Mouse (Mus musculus): ENCODE measurements at regions not wholly inside any gene's neighbourhood (a gene's known extent, or its start where the extent isn't known, plus 50 kb on each side); places are given as distances from the start of the nearest gene placed in this dataset.

- no peak for ATAC-seq (ENCODE audit: extremely low read depth, insufficient number of reproducible peaks, low FRiP score, poor library complexity, severe bottlenecking)
Observed at GRCm38 (mm10) chr4:153321085-153321484, 161.5 kb downstream of the Ajap1 start.

GRCm38 (mm10) chr4:153320602-153321001 lies 162.0 kb downstream of the Ajap1 start:
- no peak for ATAC-seq (ENCODE audit: extremely low read depth, insufficient number of reproducible peaks, low FRiP score, poor library complexity, severe bottlenecking)

- ATAC-seq (ENCODE audit: extremely low read depth, insufficient number of reproducible peaks, low FRiP score, poor library complexity, severe bottlenecking): no peak
Observed at GRCm38 (mm10) chr4:153316964-153317724, 165.5 kb downstream of the Ajap1 start.

GRCm38 (mm10) chr4:153316519-153316918 lies 166.1 kb downstream of the Ajap1 start:
- no peak for ATAC-seq (ENCODE audit: extremely low read depth, insufficient number of reproducible peaks, low FRiP score, poor library complexity, severe bottlenecking)

- ATAC-seq (ENCODE audit: extremely low read depth, insufficient number of reproducible peaks, low FRiP score, poor library complexity, severe bottlenecking): no peak
Observed at GRCm38 (mm10) chr4:153313961-153314360, 168.7 kb downstream of the Ajap1 start.

GRCm38 (mm10) chr4:153311574-153311973 lies 171.0 kb downstream of the Ajap1 start:
- ATAC-seq (ENCODE audit: extremely low read depth, insufficient number of reproducible peaks, low FRiP score, poor library complexity, severe bottlenecking): no peak

GRCm38 (mm10) chr4:153310641-153311040 lies 172.0 kb downstream of the Ajap1 start:
- ATAC-seq (ENCODE audit: extremely low read depth, insufficient number of reproducible peaks, low FRiP score, poor library complexity, severe bottlenecking): no peak

GRCm38 (mm10) chr4:153303521-153303920 lies 179.1 kb downstream of the Ajap1 start:
- ATAC-seq (ENCODE audit: extremely low read depth, insufficient number of reproducible peaks, low FRiP score, poor library complexity, severe bottlenecking): no peak

GRCm38 (mm10) chr4:153302855-153303254 lies 179.8 kb downstream of the Ajap1 start:
- ATAC-seq (ENCODE audit: extremely low read depth, insufficient number of reproducible peaks, low FRiP score, poor library complexity, severe bottlenecking): no peak

- no peak for ATAC-seq (ENCODE audit: extremely low read depth, insufficient number of reproducible peaks, low FRiP score, poor library complexity, severe bottlenecking)
Observed at GRCm38 (mm10) chr4:153298277-153298676, 184.3 kb downstream of the Ajap1 start.

GRCm38 (mm10) chr4:153294828-153295227 lies 187.8 kb downstream of the Ajap1 start:
- no peak for ATAC-seq (ENCODE audit: extremely low read depth, insufficient number of reproducible peaks, low FRiP score, poor library complexity, severe bottlenecking)

GRCm38 (mm10) chr4:153293137-153293536 lies 189.5 kb downstream of the Ajap1 start:
- no peak for ATAC-seq (ENCODE audit: extremely low read depth, insufficient number of reproducible peaks, low FRiP score, poor library complexity, severe bottlenecking)

GRCm38 (mm10) chr4:153288362-153288761 lies 194.2 kb downstream of the Ajap1 start:
- no peak for ATAC-seq (ENCODE audit: extremely low read depth, insufficient number of reproducible peaks, low FRiP score, poor library complexity, severe bottlenecking)

GRCm38 (mm10) chr4:153284209-153284608 lies 198.4 kb downstream of the Ajap1 start:
- no peak for ATAC-seq (ENCODE audit: extremely low read depth, insufficient number of reproducible peaks, low FRiP score, poor library complexity, severe bottlenecking)

GRCm38 (mm10) chr4:153276571-153276970 lies 206.0 kb downstream of the Ajap1 start:
- ATAC-seq (ENCODE audit: extremely low read depth, insufficient number of reproducible peaks, low FRiP score, poor library complexity, severe bottlenecking): no peak

GRCm38 (mm10) chr4:153271376-153271775 lies 211.2 kb downstream of the Ajap1 start:
- no peak for ATAC-seq (ENCODE audit: extremely low read depth, insufficient number of reproducible peaks, low FRiP score, poor library complexity, severe bottlenecking)

- no peak for ATAC-seq (ENCODE audit: extremely low read depth, insufficient number of reproducible peaks, low FRiP score, poor library complexity, severe bottlenecking)
Observed at GRCm38 (mm10) chr4:153263216-153263805, 219.3 kb downstream of the Ajap1 start.

GRCm38 (mm10) chr4:153260941-153261557 lies 221.6 kb downstream of the Ajap1 start:
- ATAC-seq (ENCODE audit: extremely low read depth, insufficient number of reproducible peaks, low FRiP score, poor library complexity, severe bottlenecking): no peak

- no peak for ATAC-seq (ENCODE audit: extremely low read depth, insufficient number of reproducible peaks, low FRiP score, poor library complexity, severe bottlenecking)
Observed at GRCm38 (mm10) chr4:153251943-153252342, 230.7 kb downstream of the Ajap1 start.

GRCm38 (mm10) chr4:153251311-153251710 lies 231.3 kb downstream of the Ajap1 start:
- no peak for ATAC-seq (ENCODE audit: extremely low read depth, insufficient number of reproducible peaks, low FRiP score, poor library complexity, severe bottlenecking)
